Mouse (Mus musculus) myocyte (in vitro differentiated cells): ENCODE data around the gene Ptbp1.

Source experiments
- E2F4 ChIP-seq: IDR thresholded peaks from one replicate; pipeline ENCODE4 v1.6.1; 2011; ENCODE audit warnings: mild to moderate bottlenecking, control low read depth, moderate library complexity; ENCODE audit not compliant: insufficient read depth
- MAX ChIP-seq: IDR thresholded peaks from one replicate; pipeline ENCODE4 v1.6.1; 2011; ENCODE audit warnings: low read depth, mild to moderate bottlenecking, control low read depth
- MYOD1 ChIP-seq, 3 experiments: IDR thresholded peaks; one replicate each; pipeline ENCODE4 v1.6.1; 2011; ENCODE audit warnings: control low read depth in 2 of 3, low read depth in 2 of 3, mild to moderate bottlenecking in 2 of 3, moderate library complexity in 1 of 3; ENCODE audit not compliant: insufficient read length in 2 of 3, control insufficient read depth in 1 of 3
- MYOG ChIP-seq, 3 experiments: IDR thresholded peaks; one replicate each; pipeline ENCODE4 v1.6.1; 2011; ENCODE audit warnings: control low read depth in 2 of 3, low read depth in 2 of 3, mild to moderate bottlenecking in 2 of 3; ENCODE audit not compliant: insufficient read length in 2 of 3, control insufficient read depth in 1 of 3, insufficient read depth in 1 of 3
- POLR2A ChIP-seq: IDR thresholded peaks from one replicate; pipeline ENCODE4 v1.6.1; 2011; ENCODE audit warnings: low read depth, mild to moderate bottlenecking, control low read depth, moderate library complexity; ENCODE audit not compliant: insufficient read length
- TCF3 ChIP-seq: IDR thresholded peaks from one replicate; pipeline ENCODE4 v1.6.1; 2011; ENCODE audit warnings: low read depth, control low read depth; ENCODE audit not compliant: insufficient read length
- USF1 ChIP-seq: IDR thresholded peaks from one replicate; pipeline ENCODE4 v1.6.1; 2011; ENCODE audit warnings: low read depth, mild to moderate bottlenecking, control low read depth, moderate library complexity

- TF ChIP-seq POLR2A (peak; percentile 64), MYOD1 (IDR thresholded peaks at IDR 0.05; ENCODE audit: control insufficient read depth in 1 of 3, insufficient read length in 2 of 3, low read depth in 2 of 3) (no peak), E2F4 (no peak), TCF3 (no peak), MYOG (IDR thresholded peaks at IDR 0.05; ENCODE audit: control insufficient read depth in 1 of 3, insufficient read depth in 1 of 3, insufficient read length in 2 of 3, low read depth in 2 of 3) (no peak), MAX (no peak), USF1 (no peak)
These were observed 11.6 kb downstream of the Ptbp1 start for GRCm38 (mm10) chr10:79865801-79866295.
